Comparison of ENCODE assay signal across 9 mouse cellular contexts in genomic region chr3:96639219-96639618, GRCm38 (mm10). TPM values are rescaled to one million over a fixed set of nuclear protein-coding genes. Genes with fewer than 3 reads are reported as not detected.
DNase-seq lines count a peak whose midpoint lies in the region; ATAC-seq and TF ChIP-seq lines count a peak whose summit lies in the region.
"Had no signal": no experiment of that assay in that cellular context is flagged by ENCODE, and none has a peak within 500 bp of the region (broad histone marks: within the 10 kb centered on the region; RNA-seq: fewer than 3 reads in every experiment).

No protein-coding gene starts in this region.

- H3K9me3 ChIP-seq in kidney, embryonic 16.5 days (ENCODE audit: low read length) = no peaks in the 10 kb centered on the region
- no peaks in the 10 kb centered on the region for H3K9me3 ChIP-seq in ES-Bruce4 (replicated peaks; ENCODE audit: control insufficient read depth, insufficient read depth, low read length, poor library complexity, severe bottlenecking)
- H3K9me3 ChIP-seq: megakaryocyte, embryonic 14.5 days had no signal

- H3K36me3 ChIP-seq in kidney, embryonic 16.5 days (ENCODE audit: insufficient read depth, low read length) = peaks cover 34% of the 10 kb centered on the region
- H3K36me3 ChIP-seq in ES-Bruce4 (ENCODE audit: control insufficient read depth, insufficient read depth, low read length, poor library complexity, severe bottlenecking) = peaks cover 10% of the 10 kb centered on the region

- no peak overlapping the region for H3K9ac ChIP-seq in kidney, embryonic 16.5 days (replicated peaks; ENCODE audit: low read length)
- H3K9ac ChIP-seq in ES-Bruce4 (ENCODE audit: low read depth, poor library complexity, severe bottlenecking) = no peak overlapping the region

- WGBS in kidney, embryonic 16.5 days = 79% methylated on average over 1 of the region's 1 CpGs

- H3K27ac ChIP-seq in kidney, embryonic 16.5 days (ENCODE audit: low read length) = no peak overlapping the region
- no peak overlapping the region for H3K27ac ChIP-seq in ES-Bruce4 (ENCODE audit: insufficient read depth, low read length)

- ATAC-seq in kidney, embryonic 16.5 days (ENCODE audit: low FRiP score, low TSS enrichment) = no peak

- H3K4me1 ChIP-seq in kidney, embryonic 16.5 days (ENCODE audit: insufficient read depth, low read length) = peaks cover 19% of the 10 kb centered on the region
- H3K4me1 ChIP-seq in ES-Bruce4 (ENCODE audit: control insufficient read depth, insufficient read depth, low read length) = no peaks in the 10 kb centered on the region

- H3K27me3 ChIP-seq in kidney, embryonic 16.5 days (ENCODE audit: insufficient read depth, low read length) = no peaks in the 10 kb centered on the region
- no peaks in the 10 kb centered on the region for H3K27me3 ChIP-seq in ES-Bruce4 (ENCODE audit: control insufficient read depth, insufficient read depth, low read length, poor library complexity, severe bottlenecking)
- H3K27me3 ChIP-seq: megakaryocyte, embryonic 14.5 days had no signal

- DNase-seq in kidney, adult 11 months = peak; percentile 43
- DNase-seq in brain, embryonic 14.5 days (ENCODE audit: low read depth) = peak; percentile 47
- peak; percentile 51 to 63 for DNase-seq in frontal cortex, postnatal 36 days (ENCODE audit: low spot score in 2 of 2)
- peak; percentile 26 to 37 for DNase-seq in layer of hippocampus, postnatal 14 days (ENCODE audit: low spot score in 2 of 2)
- peak; percentile 87 for DNase-seq in naive thymus-derived CD4-positive, alpha-beta T cell, adult 2 months (ENCODE audit: low read depth)
- DNase-seq in thymus, postnatal 25 days = peak; percentile 78

- H3K4me2 ChIP-seq in kidney, embryonic 16.5 days (replicated peaks; ENCODE audit: low read depth, low read length) = no peak overlapping the region

- TF ChIP-seq POLR2A in ES-Bruce4 (IDR thresholded peaks at IDR 0.05; ENCODE audit: insufficient read depth, low read length) = no peak
- TF ChIP-seq POLR2A in brain, embryonic 14.5 days (IDR thresholded peaks at IDR 0.05; ENCODE audit: borderline replicate concordance, extremely low read depth, insufficient read depth, insufficient read length, poor library complexity, severe bottlenecking) = no peak

- H3K4me3 ChIP-seq in kidney, embryonic 16.5 days (ENCODE audit: low read length) = no peak overlapping the region
- H3K4me3 ChIP-seq in ES-Bruce4 (ENCODE audit: low read depth, low read length) = no peak overlapping the region
- H3K4me3 ChIP-seq: megakaryocyte, embryonic 14.5 days had no signal

- TF ChIP-seq CTCF in ES-Bruce4 (IDR thresholded peaks at IDR 0.05; ENCODE audit: low read depth, low read length) = peak; percentile 64
- TF ChIP-seq CTCF in brain, embryonic 14.5 days (IDR thresholded peaks at IDR 0.05; ENCODE audit: borderline replicate concordance, extremely low read depth, insufficient read depth, insufficient read length) = peak; percentile 61; the same call in 1 of the 2 replicates

- no peak for TF ChIP-seq EP300 in ES-Bruce4 (IDR thresholded peaks at IDR 0.05; ENCODE audit: insufficient read depth, low read depth, low read length)

RNA-seq across cellular contexts. Expression of gene Gm42957, which starts 3.9 kb away (rescaled TPM):
- 0.05 and 0.21 TPM in 2 replicates for polyA plus RNA-seq in kidney, embryonic 16.5 days (2015; fragmentation: Nextera tagmentation; extraction: Ambion mirVana)
- polyA plus RNA-seq in ES-Bruce4 (2011; ENCODE audit: insufficient read depth, insufficient read length, low read depth, missing spikeins) = 0.35 TPM in 1 of 2 replicates, not detected in the other
- 0.16 and 0.27 TPM in 2 replicates for polyA plus RNA-seq in brain, embryonic 14.5 days (2012; rRNA removed)
- under 1 TPM; 0.10 to 0.44 TPM for total RNA-seq in layer of hippocampus, postnatal 14 days (2021)

RNA-seq across cellular contexts. Expression of gene Pex11b, which starts 4.0 kb away (rescaled TPM):
- polyA plus RNA-seq in kidney, embryonic 16.5 days (2015; fragmentation: Nextera tagmentation; extraction: Ambion mirVana) = 56.4 and 60.6 TPM in 2 replicates
- polyA plus RNA-seq in ES-Bruce4 (2011; ENCODE audit: insufficient read depth, insufficient read length, low read depth, missing spikeins) = 21.4 and 22.3 TPM in 2 replicates
- 46.1 and 59.6 TPM in 2 replicates for polyA plus RNA-seq in brain, embryonic 14.5 days (2012; rRNA removed)
- total RNA-seq in layer of hippocampus, postnatal 14 days (2021) = 10 to 100 TPM; 48.1 to 49.8 TPM

RNA-seq across cellular contexts. Expression of gene Itga10, which starts 6.2 kb away (rescaled TPM):
- polyA plus RNA-seq in kidney, embryonic 16.5 days (2015; fragmentation: Nextera tagmentation; extraction: Ambion mirVana) = 0.85 and 1.2 TPM in 2 replicates
- 0.43 and 1.1 TPM in 2 replicates for polyA plus RNA-seq in ES-Bruce4 (2011; ENCODE audit: insufficient read depth, insufficient read length, low read depth, missing spikeins)
- 5.4 and 5.8 TPM in 2 replicates for polyA plus RNA-seq in brain, embryonic 14.5 days (2012; rRNA removed)
- total RNA-seq in layer of hippocampus, postnatal 14 days (2021) = 1 to 10 TPM; 1.1 to 2.5 TPM

RNA-seq across cellular contexts. Expression of gene Rbm8a, which starts 9.5 kb away (rescaled TPM):
- 129 and 156 TPM in 2 replicates for polyA plus RNA-seq in kidney, embryonic 16.5 days (2015; fragmentation: Nextera tagmentation; extraction: Ambion mirVana)
- 325 and 344 TPM in 2 replicates for polyA plus RNA-seq in ES-Bruce4 (2011; ENCODE audit: insufficient read depth, insufficient read length, low read depth, missing spikeins)
- polyA plus RNA-seq in brain, embryonic 14.5 days (2012; rRNA removed) = 42.9 and 57.2 TPM in 2 replicates
- 10 to 100 TPM; 51.9 to 52.5 TPM for total RNA-seq in layer of hippocampus, postnatal 14 days (2021)

RNA-seq across cellular contexts. Expression of gene Ankrd35, which starts 30.7 kb away (rescaled TPM):
- polyA plus RNA-seq in kidney, embryonic 16.5 days (2015; fragmentation: Nextera tagmentation; extraction: Ambion mirVana) = 1.2 and 1.6 TPM in 2 replicates
- 3.5 and 3.7 TPM in 2 replicates for polyA plus RNA-seq in ES-Bruce4 (2011; ENCODE audit: insufficient read depth, insufficient read length, low read depth, missing spikeins)
- 2.5 and 2.8 TPM in 2 replicates for polyA plus RNA-seq in brain, embryonic 14.5 days (2012; rRNA removed)
- 1 to 10 TPM; 6.4 to 6.5 TPM for total RNA-seq in layer of hippocampus, postnatal 14 days (2021)

Comparison
In these comparisons a context has a peak if more than half of its experiments do, and no peak if none do; other contexts are left out.
1. DNase-seq: peak in every context shown above with its lines; median percentile 87 in naive thymus-derived CD4-positive, alpha-beta T cell, adult 2 months; 78 in thymus, postnatal 25 days; 57 in frontal cortex, postnatal 36 days; 47 in brain, embryonic 14.5 days; 43 in kidney, adult 11 months; 32 in layer of hippocampus, postnatal 14 days.